Mouse (Mus musculus) midbrain, postnatal 0 days (tissue): ENCODE data around the gene Olfr172. TPM values are rescaled to one million over a fixed set of nuclear protein-coding genes. Genes with fewer than 3 reads are reported as not detected.

Source experiments
- ATAC-seq: fragments of 200-750 bp; cut with Nextera tagmentation; 2 replicates; pipeline ENCODE4 v1.8.0; 2017; ENCODE audit warnings: moderate number of reproducible peaks, mild to moderate bottlenecking, moderate TSS enrichment, moderate library complexity; ENCODE audit not compliant: low FRiP score
- DNase-seq: peaks from one replicate; pipeline ENCODE4 v3.0.0-alpha.2; 2015; ENCODE audit warnings: low spot score
- H3K27ac ChIP-seq: fragments of 300-500 bp; sonication (generic); 2 replicates; pipeline ENCODE4 v1.5.1; 2014; ENCODE audit warnings: low read depth, mild to moderate bottlenecking, low read length, mixed read lengths
- H3K27me3 ChIP-seq: fragments of 300-500 bp; sonication (generic); 2 replicates; pipeline ENCODE4 v1.6.1; 2014; ENCODE audit warnings: low read length, control low read depth, mixed read lengths; ENCODE audit not compliant: insufficient read depth
- H3K36me3 ChIP-seq: fragments of 300-500 bp; sonication (generic); 2 replicates; pipeline ENCODE4 v1.6.1; 2014; ENCODE audit warnings: low read length, control low read depth, mixed read lengths; ENCODE audit not compliant: insufficient read depth
- H3K4me1 ChIP-seq: fragments of 300-500 bp; sonication (generic); 2 replicates; pipeline ENCODE4 v1.6.1; 2014; ENCODE audit warnings: mild to moderate bottlenecking, control low read depth, antibody characterized with exemption, low read length, mixed read lengths; ENCODE audit not compliant: insufficient read depth
- H3K4me2 ChIP-seq: fragments of 300-500 bp; sonication (generic); 2 replicates; pipeline ENCODE4 v1.6.1; 2014; ENCODE audit warnings: low read depth, mild to moderate bottlenecking, low read length, mixed read lengths; ENCODE audit not compliant: poor library complexity, severe bottlenecking
- H3K4me3 ChIP-seq: fragments of 300-500 bp; sonication (generic); 2 replicates; pipeline ENCODE4 v1.5.1; 2014; ENCODE audit warnings: low read depth, mild to moderate bottlenecking, low read length, moderate library complexity
- H3K9ac ChIP-seq: fragments of 300-500 bp; sonication (generic); replicated peaks from 2 replicates; pipeline ENCODE4 v1.6.1; 2014; ENCODE audit warnings: mild to moderate bottlenecking, low read length, moderate library complexity, mixed read lengths; ENCODE audit not compliant: poor library complexity, severe bottlenecking
- H3K9me3 ChIP-seq: fragments of 300-500 bp; sonication (generic); 2 replicates; pipeline ENCODE4 v1.6.1; 2016; ENCODE audit warnings: low read length, control low read depth
- CTCF ChIP-seq: IDR thresholded peaks from 2 replicates; pipeline ENCODE4 v1.5.1; 2016; ENCODE audit warnings: antibody characterized with exemption, mild to moderate bottlenecking
- WGBS: fragments of 180-500 bp; shearing (Covaris S2); extraction: QIAGEN DNeasy Blood & Tissue Kit; methylation state at CpG from one replicate; pipeline ENCODE4 v1.1.7; 2014; 5-methylcytosine and 5-hydroxymethylcytosine counted together
- polyA plus RNA-seq: library from polyadenylated mRNA; unstranded; fragments of >200 nt; fragmentation: Nextera tagmentation; extraction: Ambion mirVana; gene quantifications from 2 replicates; pipeline ENCODE4 v1.2.1, GENCODE M21; 2015
- total RNA-seq: library from RNA; depleted of rRNA; stranded (reverse); fragments of >200 nt; gene quantifications from 2 replicates; pipeline ENCODE4 v1.2.3, GENCODE M21; 2014; rRNA removed

Olfr172 gene
- total RNA-seq (not detected in 2 replicates), polyA plus RNA-seq (not detected in 2 replicates)

DNA sequence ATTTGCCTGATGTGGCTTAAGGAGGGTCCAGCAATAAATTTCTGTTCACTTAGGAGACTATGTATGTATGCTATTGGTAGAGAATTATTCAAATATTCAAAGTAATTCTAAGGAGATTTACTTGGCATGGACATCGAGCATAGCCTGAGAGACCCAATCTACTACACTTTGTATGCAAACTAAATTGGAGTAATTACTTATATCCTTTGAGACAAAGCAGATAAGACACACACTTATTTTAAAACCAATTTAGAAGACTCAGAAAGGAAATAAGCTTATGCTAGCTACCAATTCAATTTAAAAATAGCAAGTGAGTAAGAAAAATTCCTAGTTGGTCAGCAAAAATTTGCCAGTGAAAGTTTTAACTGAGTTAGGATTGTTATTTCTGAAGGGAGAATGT, at the start of gene Olfr172:
Olfr172 (minus strand) TSS at position 101 of the 400 bp plus-strand sequence.
- Histone ChIP-seq H3K36me3 (no peaks in the 10 kb centered on the region), H3K4me3 (no peak within 1 kb of the TSS), H3K27me3 (no peaks in the 10 kb centered on the region), H3K27ac (no peak within 1 kb of the TSS), H3K4me1 (no peaks in the 10 kb centered on the region), H3K9me3 (no peaks in the 10 kb centered on the region), H3K4me2 (no peak within 1 kb of the TSS), H3K9ac (no peak within 1 kb of the TSS)
- TF ChIP-seq CTCF = no peak
- DNase-seq = no peak
- 49% methylated on average over 1 of the region's 1 CpGs for WGBS
- no peak for ATAC-seq

DNA sequence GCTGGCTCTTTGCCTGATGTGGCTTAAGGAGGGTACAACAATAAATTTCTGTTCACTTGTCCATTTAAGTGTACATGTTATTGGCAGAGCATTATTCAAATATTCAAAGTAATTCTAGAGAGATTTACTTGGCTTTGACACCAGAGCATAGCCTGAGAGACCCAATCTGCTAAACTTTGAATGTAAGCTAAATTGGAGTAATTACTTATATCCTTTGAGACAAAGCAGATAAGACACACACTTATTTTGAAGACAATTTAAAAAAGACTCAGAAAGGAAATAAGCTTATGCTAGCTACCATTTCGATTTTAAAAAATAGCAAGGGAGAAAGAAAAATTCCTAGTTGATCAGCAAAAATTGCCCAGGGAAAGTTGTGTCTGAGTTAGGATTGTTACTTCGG, 37.2 kb upstream of the Olfr172 start, which contains the start of gene Olfr173:
Olfr173 (minus strand) TSS at position 101 of the 400 bp plus-strand sequence.
- Histone ChIP-seq H3K9me3 (no peaks in the 10 kb centered on the region), H3K27me3 (no peaks in the 10 kb centered on the region), H3K4me2 (no peak within 1 kb of the TSS), H3K4me1 (no peaks in the 10 kb centered on the region), H3K36me3 (no peaks in the 10 kb centered on the region), H3K27ac (no peak within 1 kb of the TSS), H3K4me3 (no peak within 1 kb of the TSS), H3K9ac (no peak within 1 kb of the TSS)
- DNase-seq (no peak), ATAC-seq (no peak)
- 69% methylated on average over 2 of the region's 2 CpGs for WGBS
- TF ChIP-seq CTCF = no peak

DNA sequence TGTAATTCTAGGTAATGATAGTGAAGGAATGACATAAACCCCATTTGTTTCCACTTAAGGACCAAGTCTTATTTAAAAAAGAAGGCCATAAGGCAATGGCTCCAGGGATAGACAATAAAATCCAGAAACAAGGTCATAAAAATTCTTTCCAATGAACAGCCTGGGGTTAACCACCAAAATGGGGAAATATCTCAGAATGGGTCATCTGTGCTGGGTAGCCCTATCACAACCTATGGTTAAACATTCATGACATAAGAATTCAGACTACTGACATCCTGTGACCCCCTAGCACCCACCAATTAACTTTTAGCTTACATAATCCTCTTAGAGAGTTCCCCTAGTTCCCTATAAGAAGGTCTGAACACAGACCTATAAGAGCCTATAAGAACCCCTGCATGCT, 6.8 kb downstream of the Olfr172 start:
- Histone ChIP-seq H3K27me3 (no peaks in the 10 kb centered on the region), H3K4me2 (no peak overlapping the region), H3K4me1 (no peaks in the 10 kb centered on the region), H3K27ac (no peak overlapping the region), H3K4me3 (no peak overlapping the region), H3K36me3 (no peaks in the 10 kb centered on the region), H3K9ac (no peak overlapping the region), H3K9me3 (no peaks in the 10 kb centered on the region)
- DNase-seq = no peak
- TF ChIP-seq CTCF = no peak
- no peak for ATAC-seq

DNA sequence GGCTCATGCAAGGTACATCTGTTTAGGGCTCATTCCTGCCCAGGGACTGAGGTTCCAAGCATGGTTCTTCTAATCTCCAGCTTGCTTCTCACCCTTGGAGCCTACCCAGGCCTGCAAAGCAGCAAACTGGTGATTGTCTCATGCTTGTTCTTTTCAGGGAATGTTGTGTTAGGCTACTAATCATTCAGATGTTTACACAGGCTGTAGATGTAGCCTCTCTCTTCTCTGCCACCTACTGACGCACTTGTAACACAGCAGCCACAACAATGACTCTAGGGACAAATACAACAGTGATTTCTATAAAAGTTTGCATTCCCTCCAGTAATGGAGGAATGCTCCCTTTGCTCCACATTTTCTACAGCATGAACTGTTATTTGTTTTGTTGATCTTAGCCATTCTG, 11.7 kb downstream of the Olfr172 start:
- TF ChIP-seq CTCF = peak; percentile 54
- no peaks in the 10 kb centered on the region for H3K4me1 ChIP-seq
- no peaks in the 10 kb centered on the region for H3K9me3 ChIP-seq
- H3K4me3 ChIP-seq = no peak overlapping the region
- H3K36me3 ChIP-seq = no peaks in the 10 kb centered on the region
- no peak for DNase-seq
- ATAC-seq = no peak
- H3K4me2 ChIP-seq = no peak overlapping the region
- WGBS = 29% methylated on average over 1 of the region's 1 CpGs
- H3K27me3 ChIP-seq = no peaks in the 10 kb centered on the region
- no peak overlapping the region for H3K9ac ChIP-seq
- no peak overlapping the region for H3K27ac ChIP-seq

DNA sequence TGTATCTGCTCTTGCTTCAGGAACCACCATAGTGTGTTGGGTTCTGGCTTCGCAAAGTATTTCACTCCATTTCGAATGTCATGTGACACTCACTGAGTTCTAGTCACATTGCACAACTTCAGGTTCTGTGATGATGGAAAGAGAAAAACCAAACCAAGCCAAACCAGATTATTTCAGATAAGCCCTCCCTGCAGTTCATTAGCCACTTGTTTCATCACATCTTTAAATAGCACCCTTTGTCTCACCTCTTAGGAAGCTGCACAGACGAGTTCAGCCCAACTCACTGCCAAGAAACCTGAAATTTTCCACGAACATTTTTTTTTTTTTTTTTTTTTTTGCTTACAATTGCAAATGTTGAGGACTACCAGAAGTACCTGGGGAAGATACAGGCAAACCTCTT, 16.3 kb downstream of the Olfr172 start:
- ATAC-seq = no peak
- Histone ChIP-seq H3K4me1 (no peaks in the 10 kb centered on the region), H3K9me3 (no peaks in the 10 kb centered on the region), H3K4me2 (no peak overlapping the region), H3K27ac (no peak overlapping the region), H3K27me3 (no peaks in the 10 kb centered on the region), H3K4me3 (no peak overlapping the region), H3K9ac (no peak overlapping the region), H3K36me3 (no peaks in the 10 kb centered on the region)
- WGBS = 70% methylated on average over 4 of the region's 4 CpGs
- no peak for TF ChIP-seq CTCF
- no peak for DNase-seq

DNA sequence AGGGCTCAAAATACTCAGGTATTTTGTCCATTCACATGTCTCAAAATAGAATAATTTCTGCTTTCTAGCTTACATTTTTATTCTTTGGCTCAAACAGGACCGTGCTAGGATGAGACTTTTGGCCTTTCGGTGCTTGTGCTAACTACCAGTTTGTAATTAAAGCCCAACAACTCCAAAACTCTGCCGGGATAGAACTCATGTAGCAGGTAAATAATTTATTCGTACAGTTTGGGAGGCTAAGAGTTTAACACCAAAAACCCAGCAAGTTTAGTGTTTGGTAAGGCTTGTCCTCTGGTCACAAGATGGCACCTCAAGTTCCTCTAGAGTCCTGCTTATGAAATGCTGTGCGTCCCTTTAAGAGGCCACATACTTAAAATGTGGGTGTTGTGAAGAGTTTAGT, 22.2 kb downstream of the Olfr172 start:
- no peaks in the 10 kb centered on the region for H3K9me3 ChIP-seq
- no peaks in the 10 kb centered on the region for H3K4me1 ChIP-seq
- H3K27me3 ChIP-seq = no peaks in the 10 kb centered on the region
- H3K36me3 ChIP-seq = no peaks in the 10 kb centered on the region
- H3K4me2 ChIP-seq = no peak overlapping the region
- no peak for TF ChIP-seq CTCF
- no peak for ATAC-seq
- no peak for DNase-seq
- no peak overlapping the region for H3K9ac ChIP-seq
- H3K4me3 ChIP-seq = no peak overlapping the region
- no peak overlapping the region for H3K27ac ChIP-seq
- WGBS = 95% methylated on average over 5 of the region's 5 CpGs
